Mouse (Mus musculus) spleen, postnatal 10 days (tissue): ENCODE data around the gene Pik3r1.

Source experiments
- DNase-seq, 2 experiments: peaks; one replicate each; pipeline ENCODE4 v3.0.0; 2021 to 2022; ENCODE audit warnings: low spot score in 2 of 2

Gene Pik3r1

GRCm38 (mm10) chr13:101738769-101739168, 29.2 kb downstream of the Pik3r1 start:
- no peak for DNase-seq

GRCm38 (mm10) chr13:101736521-101737387, 31.3 kb downstream of the Pik3r1 start:
- DNase-seq, result no peak

- DNase-seq, result no peak
These were observed 32.5 kb downstream of the Pik3r1 start for GRCm38 (mm10) chr13:101735364-101736120.

- DNase-seq, result no peak
These were observed 33.8 kb downstream of the Pik3r1 start for GRCm38 (mm10) chr13:101734227-101734626.

GRCm38 (mm10) chr13:101732675-101733074, 35.3 kb downstream of the Pik3r1 start:
- DNase-seq, result no peak

GRCm38 (mm10) chr13:101731777-101732176, 36.2 kb downstream of the Pik3r1 start:
- no peak for DNase-seq

GRCm38 (mm10) chr13:101730351-101730750, 37.7 kb downstream of the Pik3r1 start:
- no peak for DNase-seq

GRCm38 (mm10) chr13:101729248-101730055, 38.6 kb downstream of the Pik3r1 start:
- no peak for DNase-seq

GRCm38 (mm10) chr13:101728816-101729215, 39.2 kb downstream of the Pik3r1 start:
- no peak for DNase-seq

GRCm38 (mm10) chr13:101728300-101728699, 39.7 kb downstream of the Pik3r1 start:
- DNase-seq, result no peak

GRCm38 (mm10) chr13:101727837-101728236, 40.2 kb downstream of the Pik3r1 start:
- no peak for DNase-seq

GRCm38 (mm10) chr13:101726922-101727321, 41.1 kb downstream of the Pik3r1 start:
- no peak for DNase-seq

GRCm38 (mm10) chr13:101721901-101722595, 46.0 kb downstream of the Pik3r1 start:
- no peak for DNase-seq

- DNase-seq, result no peak
These were observed 46.9 kb downstream of the Pik3r1 start for GRCm38 (mm10) chr13:101721154-101721553.

GRCm38 (mm10) chr13:101719312-101719870, 48.6 kb downstream of the Pik3r1 start:
- DNase-seq, result peak; percentile 77 to 89

- DNase-seq, result no peak
These were observed 49.3 kb downstream of the Pik3r1 start for GRCm38 (mm10) chr13:101718744-101719143.

GRCm38 (mm10) chr13:101717836-101718235, 50.2 kb downstream of the Pik3r1 start:
- no peak for DNase-seq

- DNase-seq, result no peak
These were observed 54.5 kb downstream of the Pik3r1 start for GRCm38 (mm10) chr13:101713429-101714088.

- DNase-seq, result no peak
These were observed 55.1 kb downstream of the Pik3r1 start for GRCm38 (mm10) chr13:101712720-101713428.

GRCm38 (mm10) chr13:101712099-101712498, 55.9 kb downstream of the Pik3r1 start:
- DNase-seq, result no peak
